ENCODE assay signal across 16 mouse cellular contexts in the genomic region with DNA sequence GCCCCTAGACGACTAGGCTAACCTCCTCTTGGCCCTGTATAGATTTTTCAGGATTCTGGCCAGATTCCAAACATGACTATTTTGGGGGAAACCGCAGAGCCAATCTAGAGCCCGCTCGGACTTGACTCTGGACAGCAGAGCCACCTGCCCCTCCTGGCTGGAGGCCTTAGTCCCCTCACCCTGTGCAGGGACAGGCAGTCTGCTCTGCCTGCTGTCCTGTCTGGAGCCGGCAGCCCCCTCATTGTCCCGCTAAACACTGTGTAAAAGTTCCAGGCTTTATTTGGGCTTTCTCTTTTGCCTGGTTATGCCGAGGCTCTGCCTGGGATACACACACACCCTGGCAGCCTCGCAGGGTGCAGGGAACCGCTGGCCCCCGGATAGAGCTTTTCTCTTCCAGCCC.
DNase-seq lines count a peak whose midpoint lies in the region; ATAC-seq lines count a peak whose summit lies in the region.
"Had no signal": no experiment of that assay in that cellular context is flagged by ENCODE, and none has a peak within 500 bp of the region (broad histone marks: within the 10 kb centered on the region; RNA-seq: fewer than 3 reads in every experiment).

No protein-coding gene starts in this region.

- H3K4me3 ChIP-seq in heart, embryonic 16.5 days (ENCODE audit: low read length): no peak overlapping the region
- H3K4me3 ChIP-seq in forebrain, embryonic 10.5 days: peak overlapping the region; percentile 7; the same call in 1 of the 2 replicates
- no peak overlapping the region for H3K4me3 ChIP-seq in hindbrain, embryonic 13.5 days
- H3K4me3 ChIP-seq in midbrain, embryonic 16.5 days (ENCODE audit: low read depth, low read length): no peak overlapping the region
- H3K4me3 ChIP-seq: erythroblast, embryonic 14.5 days; layer of hippocampus, adult 2 months; limb, embryonic 12.5 days had no signal

- H3K4me2 ChIP-seq in heart, embryonic 16.5 days (ENCODE audit: low read depth, low read length): peak overlapping the region; percentile 1; the same call in 1 of the 2 replicates
- no peak overlapping the region for H3K4me2 ChIP-seq in hindbrain, embryonic 13.5 days
- H3K4me2 ChIP-seq in midbrain, embryonic 16.5 days (ENCODE audit: low read length): no peak overlapping the region
- H3K4me2 ChIP-seq: limb, embryonic 12.5 days had no signal

- peaks cover 49% of the 10 kb centered on the region for H3K4me1 ChIP-seq in heart, embryonic 16.5 days (ENCODE audit: control insufficient read depth, insufficient read depth, low read length)
- H3K4me1 ChIP-seq in forebrain, embryonic 10.5 days: peaks cover 95% of the 10 kb centered on the region
- H3K4me1 ChIP-seq in hindbrain, embryonic 13.5 days (replicated peaks): peaks cover 79% of the 10 kb centered on the region
- peaks cover 21% of the 10 kb centered on the region for H3K4me1 ChIP-seq in midbrain, embryonic 16.5 days (ENCODE audit: control insufficient read depth, insufficient read depth, low read length)

- H3K27me3 ChIP-seq in heart, embryonic 16.5 days (ENCODE audit: control insufficient read depth, insufficient read depth, low read length): peaks cover 8% of the 10 kb centered on the region
- H3K27me3 ChIP-seq in forebrain, embryonic 10.5 days (ENCODE audit: poor library complexity, severe bottlenecking): peaks cover 98% of the 10 kb centered on the region
- H3K27me3 ChIP-seq in hindbrain, embryonic 13.5 days: peaks cover 96% of the 10 kb centered on the region
- H3K27me3 ChIP-seq in midbrain, embryonic 16.5 days (ENCODE audit: control insufficient read depth, insufficient read depth, low read depth, low read length): peaks cover 26% of the 10 kb centered on the region

- H3K9ac ChIP-seq in heart, embryonic 16.5 days (ENCODE audit: low read length): peak overlapping the region; percentile 5; the same call in 1 of the 2 replicates
- no peak overlapping the region for H3K9ac ChIP-seq in hindbrain, embryonic 13.5 days
- no peak overlapping the region for H3K9ac ChIP-seq in midbrain, embryonic 16.5 days (ENCODE audit: low read depth, low read length)
- H3K9ac ChIP-seq: limb, embryonic 12.5 days had no signal

- H3K27ac ChIP-seq in heart, embryonic 16.5 days (ENCODE audit: low read length): no peak overlapping the region
- H3K27ac ChIP-seq in forebrain, embryonic 10.5 days: peak overlapping the region; percentile 79
- peak overlapping the region; percentile 61 for H3K27ac ChIP-seq in hindbrain, embryonic 13.5 days
- H3K27ac ChIP-seq in midbrain, embryonic 16.5 days (ENCODE audit: low read length): no peak overlapping the region
- H3K27ac ChIP-seq: layer of hippocampus, adult 2 months; limb, embryonic 12.5 days had no signal

- no peaks in the 10 kb centered on the region for H3K9me3 ChIP-seq in heart, embryonic 16.5 days (replicated peaks; ENCODE audit: control insufficient read depth, low read length)
- no peaks in the 10 kb centered on the region for H3K9me3 ChIP-seq in forebrain, embryonic 10.5 days
- H3K9me3 ChIP-seq in hindbrain, embryonic 13.5 days: no peaks in the 10 kb centered on the region
- H3K9me3 ChIP-seq in midbrain, embryonic 16.5 days (replicated peaks; ENCODE audit: control insufficient read depth, low read length, poor library complexity, severe bottlenecking): no peaks in the 10 kb centered on the region
- H3K9me3 ChIP-seq: limb, embryonic 12.5 days had no signal

- intact Hi-C loops in heart, postnatal 10 days (cut with DNase I): loop anchor here (2.0 kb wide), 1 partner anchor 13 kb away; no protein-coding TSS in a partner anchor

- no peak for DNase-seq in heart, postnatal 10 days
- DNase-seq in forebrain, embryonic 10.5 days (ENCODE audit: extremely low spot score, low spot score): no peak
- DNase-seq in spleen, postnatal 14 days (ENCODE audit: low spot score in 2 of 2): no peak
- no peak for DNase-seq in c-Kit-positive CD71-positive TER-119-positive erythroid progenitor cells, embryonic 14.5 days (ENCODE audit: low spot score)
- DNase-seq in embryo, embryonic 10 days (ENCODE audit: low spot score): no peak
- DNase-seq: adrenal gland, postnatal 14 days; cerebellum, adult 9-10 months; gastrocnemius, postnatal 36 days; kidney, adult 18-20 months had no signal

- WGBS in heart, embryonic 16.5 days: 31% methylated on average over 10 of the region's 10 CpGs
- WGBS in forebrain, embryonic 10.5 days: 37% methylated on average over 10 of the region's 10 CpGs
- 14% methylated on average over 10 of the region's 10 CpGs for WGBS in hindbrain, embryonic 13.5 days
- 8% methylated on average over 10 of the region's 10 CpGs for WGBS in midbrain, embryonic 16.5 days

- no peaks in the 10 kb centered on the region for H3K36me3 ChIP-seq in heart, embryonic 16.5 days (ENCODE audit: control insufficient read depth, insufficient read depth)
- no peaks in the 10 kb centered on the region for H3K36me3 ChIP-seq in forebrain, embryonic 10.5 days (replicated peaks)
- H3K36me3 ChIP-seq in hindbrain, embryonic 13.5 days: no peaks in the 10 kb centered on the region
- H3K36me3 ChIP-seq in midbrain, embryonic 16.5 days (ENCODE audit: control insufficient read depth, insufficient read depth, low read length): no peaks in the 10 kb centered on the region
- H3K36me3 ChIP-seq: limb, embryonic 12.5 days had no signal

- no peak for ATAC-seq in heart, embryonic 16.5 days (replicated peaks; ENCODE audit: extremely low read depth, insufficient read depth, low FRiP score)
- ATAC-seq in hindbrain, embryonic 13.5 days (ENCODE audit: low FRiP score): peak; percentile 18; the same call in 1 of the 2 replicates
- ATAC-seq in midbrain, embryonic 16.5 days: peak; percentile 64
- ATAC-seq: CD4-positive, CD25-positive, alpha-beta regulatory T cell, adult 4 months had no signal

Comparison
In these comparisons a context has a peak if more than half of its experiments do, and no peak if none do; other contexts are left out.
1. H3K27ac ChIP-seq: peak in forebrain, embryonic 10.5 days (single experiment) and hindbrain, embryonic 13.5 days (single experiment); none in heart, embryonic 16.5 days (single experiment) and midbrain, embryonic 16.5 days (single experiment).